Mouse (Mus musculus) G1E (cell line): ENCODE data around the gene Hist1h2bg. TPM values are rescaled to one million over a fixed set of nuclear protein-coding genes. Genes with fewer than 3 reads are reported as not detected.
"Not testable (repeated sequence)": the region's sequence is repeated elsewhere in the genome, so short reads cannot be mapped to it uniquely, and the experiment has no call there.

Source experiments
- ATAC-seq: 2 replicates; pipeline ENCODE4 v1.8.0; 2016; ENCODE audit warnings: mild to moderate bottlenecking; ENCODE audit not compliant: insufficient number of reproducible peaks, poor library complexity, low FRiP score, severe bottlenecking; ENCODE audit errors: extremely low read depth
- DNase-seq: peaks from one replicate; pipeline ENCODE4 v3.0.0; 2012; ENCODE audit warnings: low spot score
- H3K27me3 ChIP-seq: 2 replicates; pipeline ENCODE4 v1.6.1; 2012; ENCODE audit warnings: mild to moderate bottlenecking, low read length, inconsistent platforms; ENCODE audit not compliant: insufficient read depth
- H3K36me3 ChIP-seq: replicated peaks from 2 replicates; pipeline ENCODE3; 2012; ENCODE audit warnings: mild to moderate bottlenecking, inconsistent platforms
- H3K4me1 ChIP-seq: 2 replicates; pipeline ENCODE4 v1.6.1; 2012; ENCODE audit warnings: low read depth, low read length, inconsistent platforms, mixed read lengths; ENCODE audit not compliant: insufficient read depth
- H3K4me3 ChIP-seq: 2 replicates; pipeline ENCODE4 v1.5.1; 2012; ENCODE audit warnings: low read depth, mild to moderate bottlenecking, inconsistent platforms, low read length, moderate library complexity, mixed read lengths
- H3K9me3 ChIP-seq: replicated peaks from 2 replicates; pipeline ENCODE4 v1.6.1; 2012; ENCODE audit warnings: inconsistent platforms
- CTCF ChIP-seq: IDR thresholded peaks from 2 replicates; pipeline ENCODE4 v1.5.1; 2012; ENCODE audit warnings: low read depth, low read length, inconsistent platforms, mixed read lengths
- GATA1 ChIP-seq: IDR thresholded peaks from 2 replicates; pipeline ENCODE4 v1.6.1; 2012; ENCODE audit warnings: borderline replicate concordance, low read length, inconsistent platforms, mixed read lengths
- GATA2 ChIP-seq: IDR thresholded peaks from 2 replicates; pipeline ENCODE4 v1.6.1; 2012; ENCODE audit warnings: low read depth, low read length, inconsistent platforms, borderline replicate concordance
- POLR2AphosphoS5 ChIP-seq: IDR thresholded peaks from 2 replicates; pipeline ENCODE4 v1.6.1; 2012; ENCODE audit warnings: low read depth, low read length, inconsistent platforms; ENCODE audit not compliant: insufficient replicate concordance
- TAL1 ChIP-seq: conservative IDR thresholded peaks from 2 replicates; pipeline ENCODE4 v1.6.1; 2012; ENCODE audit warnings: low read depth, low read length, inconsistent platforms, mixed read lengths
- polyA plus RNA-seq: library from polyadenylated mRNA; stranded (reverse); fragments of >175 nt; gene quantifications from 2 replicates; pipeline ENCODE4 v1.2.3, GENCODE M21; 2012
- total RNA-seq, 2 experiments: library from RNA; stranded (forward) in 1 of 2; stranded (reverse) in 1 of 2; fragments of 200-1000 nt in 1 of 2; fragments of >200 nt in 1 of 2; fragmentation: Nextera tagmentation in 1 of 2; gene quantifications; 2 replicates each; pipeline ENCODE4 v1.2.3; 2014 to 2017

Hist1h2bg gene
- total and polyA plus RNA-seq, 3 experiments: 13.0 to 1,531 (median 1,342) TPM

- H3K4me3 ChIP-seq: no peak overlapping the region
- no peaks in the 10 kb centered on the region for H3K36me3 ChIP-seq
- no peaks in the 10 kb centered on the region for H3K9me3 ChIP-seq
- no peak for ATAC-seq
- H3K27me3 ChIP-seq: no peaks in the 10 kb centered on the region
- no peak for TF ChIP-seq GATA1
- no peak for TF ChIP-seq GATA2
- no peak for TF ChIP-seq CTCF
- TF ChIP-seq TAL1: no peak
- TF ChIP-seq POLR2AphosphoS5: no peak
- peaks cover 20% of the 10 kb centered on the region for H3K4me1 ChIP-seq
- DNase-seq: no peak
Measured at GRCm38 (mm10) chr13:23541497-23541896, 29.7 kb upstream of the Hist1h2bg start.

- peaks cover 20% of the 10 kb centered on the region for H3K4me1 ChIP-seq
- H3K36me3 ChIP-seq, ATAC-seq, DNase-seq, H3K9me3 ChIP-seq, H3K27me3 ChIP-seq: not testable (repeated sequence)
- peak overlapping the region; percentile 68 for H3K4me3 ChIP-seq
- TF ChIP-seq POLR2AphosphoS5: peak; percentile 79; the same call in 1 of the 2 replicates
Measured at GRCm38 (mm10) chr13:23542225-23542980, 28.8 kb upstream of the Hist1h2bg start.

- ATAC-seq (peak; percentile 88), DNase-seq (peak; percentile 68)
- H3K36me3 ChIP-seq, H3K9me3 ChIP-seq, H3K27me3 ChIP-seq: not testable (repeated sequence)
- peak; percentile 93; the same call in 1 of the 2 replicates for TF ChIP-seq POLR2AphosphoS5
- Histone ChIP-seq H3K4me1 (peaks cover 19% of the 10 kb centered on the region), H3K4me3 (peak within 1 kb of the TSS; percentile 69)
Measured at GRCm38 (mm10) chr13:23542999-23543607, 28.1 kb upstream of the Hist1h2bg start, which contains the start of gene Hist1h2bh. Gene Hist1h2bh (minus strand): TSS chr13:23543392.

GRCm38 (mm10) chr13:23543965-23544786 is 27.0 kb upstream of the Hist1h2bg start, which contains the start of gene Hist1h3f:
Gene Hist1h3f (plus strand): TSS chr13:23544052.
- TF ChIP-seq GATA2 (no peak), POLR2AphosphoS5 (peak; percentile 97)
- DNase-seq (peak; percentile 66), ATAC-seq (peak; percentile 73)
- peak within 1 kb of the TSS; percentile 69 for H3K4me3 ChIP-seq
- no peaks in the 10 kb centered on the region for H3K27me3 ChIP-seq
- H3K4me1 ChIP-seq: peaks cover 19% of the 10 kb centered on the region
- no peaks in the 10 kb centered on the region for H3K9me3 ChIP-seq
- H3K36me3 ChIP-seq: no peaks in the 10 kb centered on the region

GRCm38 (mm10) chr13:23544787-23545120 is 26.4 kb upstream of the Hist1h2bg start:
- H3K4me1 ChIP-seq: peaks cover 22% of the 10 kb centered on the region

GRCm38 (mm10) chr13:23546694-23547093 is 24.5 kb upstream of the Hist1h2bg start:
- DNase-seq (no peak), ATAC-seq (no peak)
- Histone ChIP-seq H3K27me3 (no peaks in the 10 kb centered on the region), H3K4me1 (peaks cover 25% of the 10 kb centered on the region), H3K36me3 (no peaks in the 10 kb centered on the region), H3K4me3 (no peak overlapping the region), H3K9me3 (no peaks in the 10 kb centered on the region)
- TF ChIP-seq CTCF: no peak
- TF ChIP-seq POLR2AphosphoS5: no peak
- no peak for TF ChIP-seq GATA2
- no peak for TF ChIP-seq TAL1

More at GRCm38 (mm10) chr13:23544787-23545120, 26.4 kb upstream of the Hist1h2bg start:
- DNase-seq, H3K36me3 ChIP-seq, H3K9me3 ChIP-seq, H3K27me3 ChIP-seq: not testable (repeated sequence)
- TF ChIP-seq POLR2AphosphoS5: 0 out of 2 replicates have a peak, but pooled peaks have one; percentile 28
- peak overlapping the region; percentile 65 for H3K4me3 ChIP-seq
- 0 out of 2 replicates have a peak, but pooled peaks have one; percentile 9 for ATAC-seq
